Mouse (Mus musculus) urinary bladder, postnatal 4 days (tissue): Measurements from ENCODE around the gene Vars.
"Not testable (repeated sequence)": the region's sequence is repeated elsewhere in the genome, so short reads cannot be mapped to it uniquely, and the experiment has no call there.

Source experiments
- DNase-seq, 2 experiments: peaks; one replicate each; pipeline ENCODE4 v3.0.0; 2021 to 2022; ENCODE audit warnings: low spot score in 2 of 2

The Vars gene

GRCm38 (mm10) chr17:35003022-35003838 is 2.4 kb downstream of the Vars start:
- no peak for DNase-seq

- peak in 1 of 2 experiments; percentile 57 for DNase-seq
Observed at GRCm38 (mm10) chr17:35004075-35004717, 3.4 kb downstream of the Vars start.

- peak in 1 of 2 experiments; percentile 58 for DNase-seq
Observed at GRCm38 (mm10) chr17:35005158-35005557, 4.4 kb downstream of the Vars start.

- DNase-seq, result not testable (repeated sequence)
Observed at GRCm38 (mm10) chr17:35005902-35006301, 5.1 kb downstream of the Vars start.

- DNase-seq, result no peak
Observed at GRCm38 (mm10) chr17:35007387-35007991, 6.7 kb downstream of the Vars start.

- no peak for DNase-seq
Observed at GRCm38 (mm10) chr17:35009586-35009985, 8.8 kb downstream of the Vars start.

- DNase-seq, result peak in 1 of 2 experiments; percentile 57
Observed at GRCm38 (mm10) chr17:35011440-35011839, 10.7 kb downstream of the Vars start.

GRCm38 (mm10) chr17:35012430-35012829 is 11.6 kb downstream of the Vars start:
- DNase-seq, result no peak

GRCm38 (mm10) chr17:35013221-35013620 is 12.4 kb downstream of the Vars start:
- no peak for DNase-seq

- DNase-seq, result no peak
Observed at GRCm38 (mm10) chr17:35015296-35015695, 14.5 kb downstream of the Vars start.

- DNase-seq, result peak in 1 of 2 experiments; percentile 43
Observed at GRCm38 (mm10) chr17:35016376-35016775, 15.6 kb downstream of the Vars start, which contains the start of gene Vwa7. TSS of gene Vwa7 (plus strand) at chr17:35016579.

GRCm38 (mm10) chr17:35016791-35017705 is 16.3 kb downstream of the Vars start:
- no peak for DNase-seq

GRCm38 (mm10) chr17:35017706-35018030 is 16.9 kb downstream of the Vars start:
- DNase-seq, result no peak

GRCm38 (mm10) chr17:35018171-35018570 is 17.4 kb downstream of the Vars start:
- DNase-seq, result no peak

GRCm38 (mm10) chr17:35019894-35020293 is 19.1 kb downstream of the Vars start:
- DNase-seq, result no peak

- no peak for DNase-seq
Observed at GRCm38 (mm10) chr17:35020551-35020950, 19.8 kb downstream of the Vars start.

- DNase-seq, result peak; percentile 79 to 94
Observed at GRCm38 (mm10) chr17:35021163-35021808, 20.5 kb downstream of the Vars start.

- DNase-seq, result no peak
Observed at GRCm38 (mm10) chr17:35021842-35022477, 21.2 kb downstream of the Vars start.

- no peak for DNase-seq
Observed at GRCm38 (mm10) chr17:35022541-35023060, 21.8 kb downstream of the Vars start.

- DNase-seq, result no peak
Observed at GRCm38 (mm10) chr17:35023221-35023620, 22.4 kb downstream of the Vars start.
